Mouse (Mus musculus) embryonic facial prominence, embryonic 10.5 days (tissue): ENCODE results near the gene Axl. TPM values are rescaled to one million over a fixed set of nuclear protein-coding genes. Genes with fewer than 3 reads are reported as not detected.
"Not testable (repeated sequence)": the region's sequence is repeated elsewhere in the genome, so short reads cannot be mapped to it uniquely, and the experiment has no call there.

Experiments used
- DNase-seq: peaks from one replicate; pipeline ENCODE4 v3.0.0-alpha.2; 2017; ENCODE audit warnings: low spot score
- H3K27ac ChIP-seq: fragments of 300-500 bp; sonication (generic); replicated peaks from 2 replicates; pipeline ENCODE4 v1.5.1; 2016; ENCODE audit warnings: mild to moderate bottlenecking
- H3K27me3 ChIP-seq: fragments of 300-500 bp; sonication (generic); replicated peaks from 2 replicates; pipeline ENCODE4 v1.6.1; 2016; ENCODE audit warnings: low read depth, mild to moderate bottlenecking; ENCODE audit not compliant: poor library complexity, severe bottlenecking
- H3K36me3 ChIP-seq: fragments of 300-500 bp; sonication (generic); replicated peaks from 2 replicates; pipeline ENCODE4 v1.6.1; 2016; ENCODE audit warnings: mild to moderate bottlenecking, moderate library complexity
- H3K4me1 ChIP-seq: fragments of 300-500 bp; sonication (generic); 2 replicates; pipeline ENCODE4 v1.6.1; 2016
- H3K4me3 ChIP-seq: fragments of 300-500 bp; sonication (generic); 2 replicates; pipeline ENCODE4 v1.5.1; 2016; ENCODE audit warnings: mild to moderate bottlenecking, moderate library complexity
- H3K9me3 ChIP-seq: fragments of 300-500 bp; sonication (generic); 2 replicates; pipeline ENCODE4 v1.6.1; 2016; ENCODE audit warnings: mild to moderate bottlenecking
- WGBS: fragments of 180-500 bp; shearing (Covaris S2); methylation state at CpG from one replicate; pipeline ENCODE4 v1.1.7; 2016; 5-methylcytosine and 5-hydroxymethylcytosine counted together
- polyA plus RNA-seq: library from polyadenylated mRNA; unstranded; fragments of >200 nt; fragmentation: Nextera tagmentation; extraction: Ambion mirVana; gene quantifications from 2 replicates; pipeline ENCODE4 v1.2.1, GENCODE M21; 2016

Axl gene
- polyA plus RNA-seq, 1 experiment from 2014 or later = 29.7 TPM

DNA sequence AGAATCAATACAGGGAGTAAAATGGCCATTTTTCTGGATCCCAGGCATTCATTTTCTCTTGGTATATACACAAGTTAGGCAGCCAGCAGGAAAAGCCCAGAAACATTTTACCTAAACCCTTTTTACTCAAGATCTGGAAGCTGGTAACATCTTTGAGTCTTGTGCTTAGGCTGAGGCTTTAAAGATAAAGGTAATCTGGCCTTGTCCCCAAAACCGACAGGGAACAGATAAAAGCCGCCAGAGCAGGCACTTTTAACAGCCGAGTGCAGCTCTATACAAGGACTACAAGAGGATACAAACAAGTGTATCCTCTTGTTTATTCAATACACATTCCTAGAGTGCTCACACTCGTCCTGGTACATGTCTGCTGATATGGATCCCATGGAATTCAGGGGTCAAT lies 53.5 kb downstream of the Axl start:
- no peaks in the 10 kb centered on the region for H3K27me3 ChIP-seq
- DNase-seq = no peak
- no peak overlapping the region for H3K27ac ChIP-seq
- no peaks in the 10 kb centered on the region for H3K9me3 ChIP-seq
- H3K4me3 ChIP-seq = no peak overlapping the region
- WGBS = 85% methylated on average over 4 of the region's 4 CpGs
- no peaks in the 10 kb centered on the region for H3K4me1 ChIP-seq
- H3K36me3 ChIP-seq = peaks cover 100% of the 10 kb centered on the region

DNA sequence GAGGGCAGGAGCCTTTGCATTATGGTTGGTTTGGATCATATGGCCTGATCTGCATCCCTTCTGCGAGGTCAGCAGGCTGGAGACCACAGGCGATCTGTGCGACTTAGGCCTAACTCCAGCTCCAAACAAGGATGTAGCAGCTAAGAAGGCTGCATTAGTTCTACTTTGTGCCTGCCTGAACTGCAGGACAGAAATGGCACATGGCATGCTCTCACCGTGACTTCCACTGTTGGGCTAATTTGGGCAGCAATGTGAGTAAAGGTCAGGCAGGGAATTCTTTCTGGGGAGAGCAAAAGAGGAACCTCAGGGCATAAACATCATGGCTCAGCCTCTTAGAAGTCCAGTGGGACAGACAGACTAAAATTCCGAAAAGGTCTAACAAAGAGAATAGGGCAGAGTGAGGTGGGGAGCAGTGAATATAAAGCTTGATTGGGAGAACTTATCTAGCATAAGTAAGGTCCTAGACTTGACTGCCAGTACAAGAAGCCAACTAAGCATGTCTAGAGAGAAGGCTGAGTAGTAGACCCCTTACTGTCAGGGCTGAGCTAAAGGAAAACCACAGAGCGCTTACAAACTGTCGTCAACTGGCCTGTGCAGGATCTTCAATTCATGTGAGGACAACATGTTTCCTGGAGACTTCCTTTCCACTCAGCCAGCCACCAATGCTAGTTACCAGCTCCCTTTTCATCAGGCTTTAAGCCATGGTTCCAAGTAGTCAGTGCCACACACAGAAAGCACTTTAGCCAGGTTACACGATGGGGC lies 57.0 kb downstream of the Axl start:
- 92% methylated on average over 8 of the region's 8 CpGs for WGBS
- Histone ChIP-seq H3K9me3 (no peaks in the 10 kb centered on the region), H3K4me1 (no peaks in the 10 kb centered on the region), H3K27ac (no peak overlapping the region), H3K27me3 (no peaks in the 10 kb centered on the region), H3K36me3 (peaks cover 99% of the 10 kb centered on the region), H3K4me3 (no peak overlapping the region)
- DNase-seq = no peak

DNA sequence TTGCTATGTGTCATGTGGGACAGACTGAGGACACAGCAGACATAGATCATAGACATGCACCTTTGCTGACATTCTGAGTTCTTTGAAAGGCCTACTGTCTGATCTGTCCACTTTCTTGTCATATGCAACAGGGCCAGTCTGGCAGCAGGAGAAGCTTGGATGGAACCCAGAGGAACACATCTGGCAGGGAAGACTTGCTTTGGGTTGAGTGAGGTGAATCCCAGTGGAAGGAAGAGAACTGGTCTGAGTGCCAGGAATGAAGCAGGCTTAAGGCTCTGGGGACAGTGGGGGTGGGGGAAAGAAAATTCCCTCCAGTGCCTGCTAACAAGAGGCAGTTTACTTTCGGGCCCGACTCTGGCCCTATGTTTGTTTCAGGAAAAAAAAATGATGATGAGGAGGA lies 58.6 kb downstream of the Axl start:
- WGBS = 94% methylated on average over 2 of the region's 2 CpGs
- no peaks in the 10 kb centered on the region for H3K4me1 ChIP-seq
- no peak overlapping the region for H3K4me3 ChIP-seq
- H3K36me3 ChIP-seq = peaks cover 99% of the 10 kb centered on the region
- no peaks in the 10 kb centered on the region for H3K27me3 ChIP-seq
- H3K27ac ChIP-seq = no peak overlapping the region
- no peak for DNase-seq
- H3K9me3 ChIP-seq = no peaks in the 10 kb centered on the region

DNA sequence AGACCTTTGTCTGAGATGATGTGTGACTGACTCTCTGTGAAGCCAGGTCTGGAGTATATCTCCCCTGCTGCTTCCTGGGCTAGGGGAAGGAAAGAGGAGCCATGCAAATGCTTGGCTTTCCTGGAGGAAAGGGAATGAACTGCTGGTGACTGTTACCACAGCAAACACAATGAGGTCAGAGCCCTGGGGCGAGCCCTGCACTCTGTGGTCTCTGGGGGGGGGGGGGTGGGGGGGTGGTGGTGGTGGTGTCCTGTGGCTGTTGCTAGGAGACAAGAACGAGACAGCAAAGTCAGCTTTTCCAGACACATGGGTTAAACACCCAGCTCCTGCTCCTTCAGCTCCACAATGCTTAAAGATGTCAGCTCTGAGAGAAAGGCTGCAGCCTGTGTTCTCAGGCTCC lies 59.1 kb downstream of the Axl start:
- H3K27ac ChIP-seq = no peak overlapping the region
- no peaks in the 10 kb centered on the region for H3K4me1 ChIP-seq
- no peak for DNase-seq
- H3K27me3 ChIP-seq = no peaks in the 10 kb centered on the region
- peaks cover 99% of the 10 kb centered on the region for H3K36me3 ChIP-seq
- 63% methylated on average over 2 of the region's 2 CpGs for WGBS
- H3K9me3 ChIP-seq = no peaks in the 10 kb centered on the region
- H3K4me3 ChIP-seq = no peak overlapping the region

DNA sequence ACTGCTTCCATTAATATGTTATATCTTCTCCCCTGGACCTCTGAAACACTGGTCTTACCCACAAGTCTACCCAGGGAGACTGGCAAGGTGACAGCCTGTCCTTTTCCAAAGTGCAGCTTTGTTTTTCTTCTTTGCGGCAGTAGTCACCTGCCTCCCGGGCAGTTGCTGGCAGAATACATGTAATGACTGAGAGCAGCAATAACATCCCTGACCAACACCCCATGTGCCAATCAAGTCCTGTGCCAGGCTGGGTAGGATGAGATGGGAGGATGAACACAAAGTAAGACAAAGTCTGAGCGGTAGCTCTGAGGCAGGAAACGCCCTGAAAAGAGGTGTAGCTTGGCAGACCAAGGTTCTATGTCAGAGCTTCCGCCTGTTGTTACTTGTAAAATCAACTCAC lies 60.7 kb downstream of the Axl start:
- DNase-seq = no peak
- H3K4me3 ChIP-seq = no peak overlapping the region
- no peaks in the 10 kb centered on the region for H3K27me3 ChIP-seq
- no peaks in the 10 kb centered on the region for H3K4me1 ChIP-seq
- H3K36me3 ChIP-seq = peaks cover 99% of the 10 kb centered on the region
- no peak overlapping the region for H3K27ac ChIP-seq
- WGBS = 96% methylated on average over 5 of the region's 5 CpGs
- H3K9me3 ChIP-seq = no peaks in the 10 kb centered on the region

DNA sequence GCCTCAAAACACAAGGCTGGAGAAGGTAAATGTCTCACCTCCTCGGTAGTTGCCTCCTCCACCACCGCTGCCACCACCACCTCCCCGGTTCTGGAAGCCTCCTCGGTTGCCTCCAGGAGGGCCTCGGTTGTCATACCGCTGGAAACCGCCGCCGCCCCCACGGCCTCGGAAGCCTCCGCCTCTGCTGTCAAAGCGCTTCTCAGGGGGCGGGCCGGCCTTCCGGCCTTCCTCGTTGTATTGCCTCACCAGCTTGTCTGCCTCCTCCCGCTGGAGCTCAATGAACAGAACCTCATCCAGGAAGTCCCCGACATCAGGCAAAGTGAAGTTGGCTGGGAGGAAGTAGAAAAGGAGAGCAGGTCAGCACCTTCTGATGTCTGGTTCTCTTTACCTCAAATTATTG lies 62.6 kb downstream of the Axl start:
- H3K27ac ChIP-seq = no peak overlapping the region
- peaks cover 98% of the 10 kb centered on the region for H3K36me3 ChIP-seq
- DNase-seq = no peak
- H3K9me3 ChIP-seq = no peaks in the 10 kb centered on the region
- H3K4me3 ChIP-seq = no peak overlapping the region
- H3K4me1 ChIP-seq = no peaks in the 10 kb centered on the region
- H3K27me3 ChIP-seq = no peaks in the 10 kb centered on the region
- 91% methylated on average over 19 of the region's 19 CpGs for WGBS

DNA sequence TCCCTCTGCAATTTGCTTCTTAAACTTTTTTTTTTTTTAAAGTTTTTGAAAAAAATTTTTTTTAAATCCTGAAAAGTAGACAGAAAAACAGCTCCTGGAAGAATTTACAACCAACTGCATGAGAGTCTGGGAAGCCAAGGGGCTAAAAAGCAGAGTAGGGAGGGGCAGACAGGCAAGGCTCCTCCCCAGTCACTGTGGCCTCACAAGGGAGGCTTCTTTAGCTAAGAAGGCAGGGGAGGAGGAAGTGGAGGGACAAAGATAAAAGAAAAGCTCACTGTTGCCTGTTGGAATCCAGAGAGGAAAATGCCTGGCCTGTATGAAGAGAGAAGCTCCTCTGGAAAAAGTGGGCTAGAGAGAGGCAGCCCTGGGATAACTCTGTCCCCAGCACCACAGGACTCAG lies 66.7 kb downstream of the Axl start:
- H3K27ac ChIP-seq, H3K27me3 ChIP-seq, DNase-seq, H3K9me3 ChIP-seq, H3K4me3 ChIP-seq: not testable (repeated sequence)
- H3K4me1 ChIP-seq = peaks cover 16% of the 10 kb centered on the region
- peaks cover 74% of the 10 kb centered on the region for H3K36me3 ChIP-seq

DNA sequence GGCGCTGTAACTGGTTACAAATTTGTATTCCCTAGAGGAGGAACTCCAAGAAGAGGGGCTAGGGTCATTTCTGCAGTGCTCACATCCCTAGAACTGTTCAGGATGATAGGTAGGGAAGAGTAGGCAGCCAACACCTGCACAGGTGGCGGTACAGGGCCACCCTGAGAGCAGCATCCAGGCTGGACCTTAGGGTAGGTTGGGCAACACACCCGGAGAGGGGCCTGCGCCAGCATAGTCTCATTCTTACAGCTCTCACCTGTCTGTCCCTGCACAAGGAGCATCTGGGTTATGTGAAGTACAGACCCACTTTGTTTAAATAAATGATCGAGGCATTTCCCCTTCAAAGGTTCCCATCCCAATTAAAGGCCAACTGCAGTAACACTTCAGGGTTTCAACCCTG lies 67.7 kb downstream of the Axl start:
- 92% methylated on average over 5 of the region's 5 CpGs for WGBS

DNA sequence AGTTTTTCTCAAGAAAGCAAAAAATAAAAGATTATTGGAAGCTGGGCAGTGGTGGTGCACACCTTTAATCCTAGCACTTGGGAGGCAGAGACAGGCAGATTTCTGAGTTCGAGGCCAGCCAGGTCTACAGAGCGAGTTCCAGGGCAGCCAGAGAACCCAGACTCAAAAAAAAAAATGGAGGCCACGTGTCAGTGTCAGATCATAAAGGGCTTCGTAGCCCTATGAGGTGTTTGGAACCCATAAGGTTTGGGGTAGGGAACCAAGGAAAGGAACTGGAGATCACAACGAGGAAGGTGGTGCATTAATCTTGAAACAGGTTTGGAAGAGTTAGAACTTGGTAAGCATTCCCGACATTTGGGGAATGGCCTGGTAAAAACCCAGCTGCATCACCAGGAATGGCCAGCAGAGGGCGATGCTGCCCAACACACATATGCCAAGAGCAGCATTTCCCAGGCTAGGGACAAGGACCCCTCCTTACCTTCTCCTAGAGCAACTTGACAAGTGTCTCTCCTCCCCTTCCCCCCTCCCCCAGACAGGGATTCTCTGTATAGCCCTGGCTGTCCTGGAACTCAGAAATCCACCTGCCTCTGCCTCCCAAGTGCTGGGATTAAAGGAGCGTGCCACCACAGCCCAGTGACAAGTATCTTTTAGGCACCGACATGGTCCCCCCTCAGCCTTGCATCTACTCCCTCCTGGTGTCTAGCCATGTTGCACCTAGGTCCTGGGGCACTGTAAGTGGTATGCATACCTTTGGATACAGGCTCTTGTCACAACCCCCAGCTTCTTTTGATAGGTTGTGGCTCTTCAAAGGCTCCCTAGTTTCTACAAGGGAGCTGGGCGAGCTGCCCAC lies 68.5 kb downstream of the Axl start:
- H3K9me3 ChIP-seq = no peaks in the 10 kb centered on the region
- WGBS = 62% methylated on average over 10 of the region's 10 CpGs
- no peak overlapping the region for H3K27ac ChIP-seq
- peak overlapping the region; percentile 72; the same call in 1 of the 2 replicates for H3K4me3 ChIP-seq
- peak; percentile 84 for DNase-seq
- H3K27me3 ChIP-seq = no peaks in the 10 kb centered on the region
- peaks cover 74% of the 10 kb centered on the region for H3K36me3 ChIP-seq
- H3K4me1 ChIP-seq = peaks cover 16% of the 10 kb centered on the region

More for the DNA sequence above, 67.7 kb downstream of the Axl start:
- peaks cover 16% of the 10 kb centered on the region for H3K4me1 ChIP-seq
- peaks cover 74% of the 10 kb centered on the region for H3K36me3 ChIP-seq
- H3K9me3 ChIP-seq = no peaks in the 10 kb centered on the region
- no peak overlapping the region for H3K4me3 ChIP-seq
- DNase-seq = no peak
- no peak overlapping the region for H3K27ac ChIP-seq
- H3K27me3 ChIP-seq = no peaks in the 10 kb centered on the region

DNA sequence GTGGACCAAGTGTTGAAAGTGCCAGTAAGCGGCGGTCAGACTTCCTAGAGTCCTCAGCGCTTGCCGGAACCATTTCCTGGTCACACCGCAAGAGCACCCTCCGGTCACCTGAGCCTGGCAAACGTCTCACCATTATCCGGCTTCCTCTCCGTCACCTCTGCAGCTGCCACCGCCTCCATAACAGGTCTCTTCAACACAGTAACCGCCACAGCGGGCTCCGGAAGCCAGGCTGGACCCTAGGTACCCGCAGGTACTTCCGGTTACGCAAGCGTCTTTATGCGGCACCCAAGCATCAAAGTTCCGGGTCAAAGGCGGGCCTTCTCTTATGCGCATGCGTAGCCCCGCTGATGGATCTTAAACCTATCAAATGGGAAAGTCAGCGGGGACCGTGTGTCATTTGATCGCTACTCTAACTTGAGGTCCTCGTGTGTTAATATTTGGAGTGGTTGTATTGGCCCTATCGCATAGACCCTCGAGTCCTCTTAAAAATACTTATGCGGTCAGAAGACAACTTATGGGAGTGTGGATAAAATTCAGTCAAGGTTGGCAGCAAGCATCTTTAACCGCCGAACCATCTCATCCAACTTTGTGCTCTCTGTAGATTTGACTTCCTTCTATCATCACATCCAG lies 69.6 kb downstream of the Axl start, which contains the start of gene Ccdc97:
Ccdc97 (minus strand) TSS at position 301 of the 630 bp plus-strand sequence.
- DNase-seq = peak; percentile 91
- no peaks in the 10 kb centered on the region for H3K9me3 ChIP-seq
- H3K36me3 ChIP-seq = peaks cover 74% of the 10 kb centered on the region
- peak within 1 kb of the TSS; percentile 85 for H3K27ac ChIP-seq
- H3K4me1 ChIP-seq = peaks cover 16% of the 10 kb centered on the region
- WGBS = 4% methylated on average over 32 of the region's 32 CpGs
- no peaks in the 10 kb centered on the region for H3K27me3 ChIP-seq
- peak within 1 kb of the TSS; percentile 72 for H3K4me3 ChIP-seq

DNA sequence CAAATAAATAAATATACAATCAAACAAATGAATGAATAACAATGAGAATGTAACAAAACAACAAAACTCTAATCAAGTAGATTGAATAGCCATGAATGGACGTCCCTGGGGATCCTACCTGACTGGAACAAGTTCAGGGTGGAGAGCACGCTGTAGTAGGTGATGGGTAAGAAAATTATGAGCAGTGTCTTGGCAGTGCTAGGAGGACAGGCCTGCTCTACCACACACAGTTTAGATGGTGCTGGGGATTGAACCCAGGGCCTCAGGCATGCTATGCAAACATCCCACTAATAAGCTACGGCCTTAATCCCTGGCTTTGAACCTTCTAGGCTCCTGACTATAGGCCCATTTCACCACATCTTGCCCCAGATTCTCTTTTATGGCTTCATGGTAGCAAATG lies 71.0 kb downstream of the Axl start:
- H3K4me3 ChIP-seq = peak overlapping the region; percentile 72

DNA sequence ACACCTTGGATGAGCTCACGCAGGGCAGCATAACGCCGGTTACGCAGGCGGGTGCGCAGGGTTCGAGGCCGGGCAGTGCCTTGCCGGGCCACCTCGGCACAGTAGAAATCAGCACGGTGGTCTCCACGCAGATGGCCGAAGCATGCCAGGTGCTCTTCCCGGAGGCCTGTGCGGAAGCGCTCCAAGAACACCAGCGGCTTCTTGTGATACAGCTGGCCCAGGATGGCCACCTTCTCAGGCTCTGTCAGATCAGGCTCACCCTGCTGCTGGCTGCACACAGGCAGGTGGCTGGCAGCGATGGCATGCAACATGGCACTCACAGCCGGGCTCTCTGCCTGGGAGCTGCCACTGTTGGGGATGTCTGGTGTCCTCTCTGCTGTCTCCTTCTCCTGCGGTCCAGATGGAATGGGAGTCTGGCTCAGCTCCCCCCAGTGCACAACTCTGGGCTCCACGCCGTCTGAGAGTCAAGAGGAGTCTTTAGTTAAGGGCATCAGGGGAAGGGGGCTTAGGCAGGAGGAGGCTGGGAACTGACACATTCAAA lies 72.7 kb downstream of the Axl start:
- H3K4me3 ChIP-seq = no peak overlapping the region
- H3K27ac ChIP-seq = no peak overlapping the region
- H3K36me3 ChIP-seq = peaks cover 64% of the 10 kb centered on the region
- peaks cover 37% of the 10 kb centered on the region for H3K4me1 ChIP-seq
- 97% methylated on average over 22 of the region's 22 CpGs for WGBS
- H3K27me3 ChIP-seq = no peaks in the 10 kb centered on the region
- DNase-seq = no peak
- no peaks in the 10 kb centered on the region for H3K9me3 ChIP-seq

More for the DNA sequence above, 71.0 kb downstream of the Axl start:
- DNase-seq = no peak
- peaks cover 20% of the 10 kb centered on the region for H3K4me1 ChIP-seq
- WGBS = 87% methylated on average over 3 of the region's 3 CpGs
- peaks cover 74% of the 10 kb centered on the region for H3K36me3 ChIP-seq
- H3K27ac ChIP-seq = no peak overlapping the region
- H3K27me3 ChIP-seq = no peaks in the 10 kb centered on the region
- H3K9me3 ChIP-seq = no peaks in the 10 kb centered on the region
